Mouse (Mus musculus): ENCODE results near the gene Csnk2a2. TPM values are rescaled to one million over a fixed set of nuclear protein-coding genes. Genes with fewer than 3 reads are reported as not detected.

The Csnk2a2 gene
- 40.8 TPM for polyA plus RNA-seq (2017; shearing (Covaris generic))

DNA sequence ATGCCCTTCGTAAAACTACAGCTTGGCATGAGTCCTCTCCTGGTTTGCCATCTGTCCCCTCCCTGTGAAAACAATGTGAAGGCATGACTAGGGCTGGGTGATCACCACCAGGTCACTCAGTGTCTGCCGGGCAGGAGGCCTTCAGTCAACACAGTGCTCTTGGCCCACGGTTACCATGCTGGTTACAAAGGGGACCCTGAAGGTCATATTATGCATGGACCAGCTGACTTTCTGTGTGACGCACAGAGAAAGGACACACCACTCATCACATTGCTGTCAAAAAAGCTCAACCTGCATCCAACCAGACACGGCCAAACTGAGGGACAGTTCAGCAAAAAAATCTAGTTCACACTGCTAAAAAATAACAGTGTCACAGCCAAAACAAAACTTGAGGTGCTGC lies at the start of gene Csnk2a2:
Csnk2a2 (minus strand) TSS at position 34 of the 400 bp plus-strand sequence.

DNA sequence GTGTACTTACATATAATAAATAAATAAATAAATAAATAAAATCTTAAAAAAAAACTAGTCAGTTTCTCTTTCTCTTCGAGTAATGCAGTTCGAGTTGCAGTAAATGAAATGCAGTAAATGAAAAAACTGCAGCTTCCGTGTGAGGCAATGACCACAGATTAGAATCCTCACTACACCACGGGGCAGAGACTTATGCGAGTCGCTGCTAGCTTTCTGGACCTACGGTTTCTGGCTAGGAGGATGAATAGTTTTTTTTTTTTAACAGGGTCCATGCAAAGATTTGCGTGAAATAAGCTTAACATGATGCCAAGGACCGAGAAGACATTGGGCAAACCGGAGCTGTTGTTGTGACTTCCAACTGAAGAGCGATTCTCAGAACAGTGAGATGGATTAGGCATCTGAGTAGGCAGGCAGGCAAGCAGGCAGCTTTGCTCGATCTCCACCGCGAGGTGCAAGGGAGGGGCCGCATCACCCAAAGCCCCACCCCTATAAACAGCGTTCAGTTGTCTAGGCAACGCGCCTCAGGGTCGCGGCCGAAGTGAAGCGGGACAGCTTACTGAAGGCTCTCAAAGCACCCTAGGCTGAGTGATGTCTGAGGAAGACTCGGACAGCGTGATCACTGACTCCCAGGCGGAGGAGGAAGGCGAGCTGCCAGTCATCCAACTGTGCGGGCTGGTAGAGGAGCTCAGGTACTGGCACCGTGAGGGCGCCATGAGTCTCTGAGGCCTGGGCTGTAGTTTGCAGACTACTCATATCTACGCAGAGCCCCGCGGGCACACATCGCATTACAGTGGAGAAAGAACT lies 43.9 kb upstream of the Csnk2a2 start, which contains the start of gene Ccdc113:
Ccdc113 (plus strand) TSS at position 502 of the 804 bp plus-strand sequence.

DNA sequence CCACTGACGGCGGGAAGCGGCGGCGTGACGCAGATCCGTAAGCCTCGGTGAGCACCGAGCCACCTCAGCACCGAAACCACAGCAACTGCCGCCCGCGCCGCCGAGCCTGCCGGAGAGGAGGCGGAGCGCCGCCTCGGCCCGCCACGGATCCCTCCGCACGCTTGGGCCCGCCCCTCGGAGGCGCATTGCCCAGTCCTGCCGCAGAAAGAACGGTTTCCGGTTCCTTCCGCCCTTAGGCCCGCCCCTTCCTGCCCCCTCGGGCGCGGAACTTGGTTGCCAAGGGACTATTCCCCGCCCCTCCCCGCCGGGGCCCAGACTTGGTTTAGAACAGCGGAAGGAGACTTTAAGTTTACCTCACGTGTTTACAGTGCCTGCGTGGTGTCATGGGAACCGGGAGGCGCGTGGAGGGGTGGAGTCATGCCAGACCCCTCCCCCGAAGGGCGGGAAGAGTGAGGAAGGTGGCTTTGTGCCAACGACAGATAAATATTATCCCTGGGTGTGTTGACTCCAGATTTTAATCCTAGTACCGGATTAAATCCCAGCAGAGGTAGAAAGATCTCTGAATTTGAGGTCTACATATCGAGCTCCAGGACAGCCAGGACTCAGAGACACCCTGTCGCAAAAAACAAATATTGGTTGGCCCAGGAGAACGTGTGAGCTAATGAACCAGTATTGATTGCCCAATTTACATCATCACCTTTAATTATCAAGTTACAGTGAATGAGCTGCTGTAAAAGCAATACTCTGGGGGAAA lies 55.0 kb downstream of the Csnk2a2 start, which contains the start of gene Cfap20:
Cfap20 (minus strand) TSS at position 184 of the 754 bp plus-strand sequence.

Other genes starting within 250 kb of the Csnk2a2 start
- 0.13 TPM for gene Cngb1, start 183.5 kb downstream of the Csnk2a2 start, polyA plus RNA-seq (2017; shearing (Covaris generic))
- not detected for gene Tepp, start 179.5 kb downstream of the Csnk2a2 start, polyA plus RNA-seq (2017; shearing (Covaris generic))
- gene Zfp319, start 158.1 kb downstream of the Csnk2a2 start, polyA plus RNA-seq (2017; shearing (Covaris generic)), result 5.9 TPM
- 52.2 TPM for gene Usb1, start 157.8 kb downstream of the Csnk2a2 start, polyA plus RNA-seq (2017; shearing (Covaris generic))
- 0.27 TPM for gene Mmp15, start 137.8 kb downstream of the Csnk2a2 start, polyA plus RNA-seq (2017; shearing (Covaris generic))
- 36.4 TPM for gene Cfap20, start 55.2 kb downstream of the Csnk2a2 start, polyA plus RNA-seq (2017; shearing (Covaris generic))
- not detected for gene Ccdc113, start 44.0 kb upstream of the Csnk2a2 start, polyA plus RNA-seq (2017; shearing (Covaris generic))
- not detected for gene Prss54, start 86.3 kb upstream of the Csnk2a2 start, polyA plus RNA-seq (2017; shearing (Covaris generic))
- gene Gins3, start 143.4 kb upstream of the Csnk2a2 start, polyA plus RNA-seq (2017; shearing (Covaris generic)), result 5.0 TPM
- gene Ndrg4, start 186.9 kb upstream of the Csnk2a2 start, polyA plus RNA-seq (2017; shearing (Covaris generic)), result 0.18 TPM
- 64.1 TPM for gene Setd6, start 225.8 kb upstream of the Csnk2a2 start, polyA plus RNA-seq (2017; shearing (Covaris generic))

All from effector memory CD4-positive, alpha-beta T cell, adult 7 months (primary cell).